Mouse (Mus musculus) urinary bladder, postnatal 10 days (tissue): Measurements from ENCODE around the gene Rab1a.

Experiments used
- DNase-seq: peaks from one replicate; pipeline ENCODE4 v3.0.0; 2022; ENCODE audit warnings: low spot score

The Rab1a gene

GRCm38 (mm10) chr11:20247146-20247855 lies 46.1 kb downstream of the Rab1a start:
- DNase-seq = no peak

GRCm38 (mm10) chr11:20248277-20248676 lies 47.0 kb downstream of the Rab1a start:
- no peak for DNase-seq

GRCm38 (mm10) chr11:20248840-20249239 lies 47.6 kb downstream of the Rab1a start:
- DNase-seq = no peak

GRCm38 (mm10) chr11:20249296-20250110 lies 48.3 kb downstream of the Rab1a start, which contains the start of gene Cep68:
TSS of gene Cep68 (minus strand) at chr11:20249429.
- peak; percentile 84 for DNase-seq

GRCm38 (mm10) chr11:20250476-20251178 lies 49.4 kb downstream of the Rab1a start:
- DNase-seq = no peak

GRCm38 (mm10) chr11:20253088-20253487 lies 51.9 kb downstream of the Rab1a start:
- no peak for DNase-seq

GRCm38 (mm10) chr11:20254791-20255190 lies 53.6 kb downstream of the Rab1a start:
- no peak for DNase-seq

GRCm38 (mm10) chr11:20262628-20263380 lies 61.6 kb downstream of the Rab1a start:
- no peak for DNase-seq

GRCm38 (mm10) chr11:20269885-20270284 lies 68.7 kb downstream of the Rab1a start:
- no peak for DNase-seq

- DNase-seq = no peak
Observed at GRCm38 (mm10) chr11:20275974-20276373, 74.7 kb downstream of the Rab1a start.
